Mouse (Mus musculus): ENCODE measurements around the gene Gm20696. TPM values are rescaled to one million over a fixed set of nuclear protein-coding genes. Genes with fewer than 3 reads are reported as not detected.

Gm20696 gene
- polyA plus RNA-seq, 1 experiment from 2014 or later = 2.6 TPM

DNA sequence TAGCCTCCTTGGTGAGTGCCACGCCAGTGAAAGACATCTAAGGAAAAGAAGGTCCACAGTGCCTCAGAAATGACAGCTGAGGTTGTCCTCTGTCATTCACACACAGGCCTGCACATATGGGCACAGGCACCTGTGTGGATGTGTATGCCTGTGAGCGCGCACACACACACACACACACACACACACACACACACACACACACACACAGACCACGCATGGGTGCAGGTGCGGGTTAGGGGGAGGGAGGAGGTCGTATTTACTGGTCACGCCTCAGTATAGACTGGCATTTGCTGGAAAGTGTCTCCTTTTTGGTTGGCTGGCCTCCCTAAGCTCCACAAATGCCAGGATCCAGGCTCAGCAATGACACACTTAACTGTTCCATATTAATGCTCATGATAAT is 449.4 kb downstream of the Gm20696 start:
- 86% methylated on average over 7 of the region's 7 CpGs for WGBS
- peaks cover 12% of the 10 kb centered on the region for H3K36me3 ChIP-seq
- ATAC-seq (ENCODE audit: insufficient number of reproducible peaks, low FRiP score) = no peak
- H3K4me2 ChIP-seq = no peak overlapping the region
- H3K4me3 ChIP-seq = no peak overlapping the region
- no peaks in the 10 kb centered on the region for H3K27me3 ChIP-seq (replicated peaks)
- H3K4me1 ChIP-seq (replicated peaks) = peaks cover 22% of the 10 kb centered on the region
- no peak overlapping the region for H3K27ac ChIP-seq (ENCODE audit: poor library complexity, severe bottlenecking)
- H3K9ac ChIP-seq = no peak overlapping the region
- no peaks in the 10 kb centered on the region for H3K9me3 ChIP-seq (replicated peaks)

DNA sequence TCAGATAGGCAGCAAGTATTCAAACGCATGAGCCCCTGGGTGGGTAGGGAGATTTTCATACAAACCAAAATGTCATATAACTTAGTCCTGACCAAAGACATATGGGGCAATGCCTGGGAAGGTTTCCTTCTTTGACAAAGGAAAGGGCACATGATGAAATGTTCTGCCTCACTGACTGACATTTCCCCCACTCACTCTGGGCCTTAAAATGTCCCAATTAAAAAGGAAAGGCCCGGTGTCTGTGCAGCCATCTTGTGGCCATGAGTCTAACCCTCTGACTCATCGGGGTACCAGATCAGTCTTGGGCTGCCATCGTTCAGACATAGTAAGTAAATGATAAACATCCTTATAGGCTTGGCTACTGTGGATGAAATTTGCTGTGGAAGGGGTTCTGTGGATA is 454.1 kb downstream of the Gm20696 start:
- no peaks in the 10 kb centered on the region for H3K27me3 ChIP-seq (replicated peaks)
- H3K4me1 ChIP-seq (replicated peaks) = peaks cover 10% of the 10 kb centered on the region
- 85% methylated on average over 4 of the region's 4 CpGs for WGBS
- H3K27ac ChIP-seq (ENCODE audit: poor library complexity, severe bottlenecking) = no peak overlapping the region
- no peak overlapping the region for H3K9ac ChIP-seq
- no peak overlapping the region for H3K4me2 ChIP-seq
- ATAC-seq (ENCODE audit: insufficient number of reproducible peaks, low FRiP score) = no peak
- no peaks in the 10 kb centered on the region for H3K9me3 ChIP-seq (replicated peaks)
- peaks cover 12% of the 10 kb centered on the region for H3K36me3 ChIP-seq
- no peak overlapping the region for H3K4me3 ChIP-seq

DNA sequence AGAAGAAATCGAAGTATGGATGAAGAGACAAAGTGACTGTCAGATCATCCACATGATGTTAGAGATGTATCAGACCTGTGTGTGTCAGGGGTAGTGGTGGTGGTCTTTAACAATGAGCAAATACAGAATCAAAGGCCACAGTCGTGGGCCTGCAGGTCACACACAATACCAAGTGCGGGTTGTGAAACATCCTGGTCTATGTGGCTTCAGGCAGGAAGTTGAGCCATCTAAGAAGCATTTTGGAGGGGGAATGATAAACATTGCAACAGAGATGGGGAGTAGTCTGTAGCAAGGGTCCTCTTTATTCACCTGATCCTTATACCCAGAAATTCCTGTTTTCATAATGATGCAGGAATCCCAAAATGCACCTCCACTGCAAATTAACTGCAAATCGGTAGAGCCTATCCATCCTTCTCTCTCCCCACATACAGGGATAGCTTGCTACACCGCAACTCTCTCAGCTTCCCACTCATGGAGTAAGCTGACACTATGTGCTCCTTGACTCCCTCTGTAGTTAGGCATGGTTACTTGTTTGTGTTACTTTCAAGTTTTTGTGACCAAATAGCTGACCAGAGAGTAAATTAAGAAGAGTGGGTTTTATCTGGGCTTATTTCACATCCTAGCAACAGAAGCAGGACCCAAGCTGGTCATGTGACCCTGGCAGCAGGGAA is 454.8 kb downstream of the Gm20696 start:
- 76% methylated on average over 5 of the region's 5 CpGs for WGBS
- Histone ChIP-seq H3K36me3 (peaks cover 12% of the 10 kb centered on the region), H3K4me1 (replicated peaks) (peaks cover 15% of the 10 kb centered on the region), H3K9me3 (replicated peaks) (no peaks in the 10 kb centered on the region), H3K4me2 (no peak overlapping the region), H3K9ac (no peak overlapping the region), H3K4me3 (no peak overlapping the region), H3K27ac (ENCODE audit: poor library complexity, severe bottlenecking) (no peak overlapping the region), H3K27me3 (replicated peaks) (no peaks in the 10 kb centered on the region)
- ATAC-seq (ENCODE audit: insufficient number of reproducible peaks, low FRiP score) = no peak

GRCm38 (mm10) chr6:99210161-99210560 is 456.4 kb downstream of the Gm20696 start:
- peaks cover 11% of the 10 kb centered on the region for H3K36me3 ChIP-seq
- no peak for ATAC-seq (ENCODE audit: insufficient number of reproducible peaks, low FRiP score)
- H3K4me1 ChIP-seq (replicated peaks) = peaks cover 26% of the 10 kb centered on the region
- no peaks in the 10 kb centered on the region for H3K27me3 ChIP-seq (replicated peaks)
- H3K9me3 ChIP-seq (replicated peaks) = no peaks in the 10 kb centered on the region
- WGBS = 75% methylated on average over 7 of the region's 7 CpGs
- no peak overlapping the region for H3K4me3 ChIP-seq
- H3K9ac ChIP-seq = no peak overlapping the region
- H3K4me2 ChIP-seq = no peak overlapping the region
- H3K27ac ChIP-seq (ENCODE audit: poor library complexity, severe bottlenecking) = no peak overlapping the region

Small RNAs within 50 kb of the gene (microRNA-seq; reads per million reads assigned to microRNA genes)
- not detected for gene Gm22328

Other genes with a start within 250 kb of the Gm20696 start
- 91.1 and 94.2 TPM in 2 replicates for gene Foxp1, start 144.1 kb downstream of the Gm20696 start, polyA plus RNA-seq (2016; fragmentation: Nextera tagmentation; extraction: Ambion mirVana)
- gene Eif4e3, start within 50 bp of the Gm20696 start, polyA plus RNA-seq (2016; fragmentation: Nextera tagmentation; extraction: Ambion mirVana) = 5.6 and 5.7 TPM in 2 replicates
- gene Gpr27, start 25.9 kb upstream of the Gm20696 start, polyA plus RNA-seq (2016; fragmentation: Nextera tagmentation; extraction: Ambion mirVana) = 1.3 and 1.6 TPM in 2 replicates
- not detected in 2 replicates for gene Prok2, start 59.6 kb upstream of the Gm20696 start, polyA plus RNA-seq (2016; fragmentation: Nextera tagmentation; extraction: Ambion mirVana)